Mouse (Mus musculus): ENCODE measurements around the gene Popdc2.

DNA sequence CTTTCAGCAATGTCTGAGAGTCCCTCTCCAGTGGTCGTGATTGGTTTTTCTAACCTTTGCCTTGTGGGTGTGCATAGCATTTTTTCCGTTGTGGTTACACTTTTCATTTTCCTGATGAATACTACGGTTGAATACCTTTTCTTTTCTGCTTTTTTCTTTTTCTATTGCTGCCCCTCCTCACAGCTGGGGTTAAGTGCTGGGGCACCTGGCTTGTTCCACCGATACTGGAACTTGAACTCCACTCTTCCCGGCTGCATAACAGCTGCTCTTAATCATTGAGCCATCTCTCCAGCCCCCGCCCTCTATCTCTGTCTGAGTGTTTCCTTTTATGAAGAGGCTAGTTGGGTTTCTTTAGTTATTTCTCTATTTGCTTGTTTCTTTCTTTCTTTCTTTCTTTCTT, 17.1 kb downstream of the Popdc2 start:
- no peak for TF ChIP-seq CTCF (IDR thresholded peaks at IDR 0.05; ENCODE audit: insufficient read depth, low read depth, low read length)
- TF ChIP-seq POLR2A (IDR thresholded peaks at IDR 0.05; ENCODE audit: insufficient read depth, low read depth, low read length): no peak
